Mouse (Mus musculus): Measurements from ENCODE around the gene Srsf9. TPM values are rescaled to one million over a fixed set of nuclear protein-coding genes. Genes with fewer than 3 reads are reported as not detected.
A peak's percentile ranks its signal among the peaks of the same experiment; 100 is the strongest.

Srsf9 gene
- polyA plus RNA-seq, 1 experiment from 2014 or later: 200 TPM

GRCm38 (mm10) chr5:115333626-115334025, 6.6 kb downstream of the Srsf9 start:
- no peaks in the 10 kb centered on the region for H3K27me3 ChIP-seq
- H3K4me2 ChIP-seq (replicated peaks): no peak overlapping the region
- WGBS: 85% methylated on average over 3 of the region's 3 CpGs
- H3K4me1 ChIP-seq: peaks cover 17% of the 10 kb centered on the region
- H3K4me3 ChIP-seq: no peak overlapping the region
- ATAC-seq (replicated peaks): no peak
- no peak overlapping the region for H3K27ac ChIP-seq (replicated peaks)
- H3K36me3 ChIP-seq: peaks cover 65% of the 10 kb centered on the region
- no peak overlapping the region for H3K9ac ChIP-seq (replicated peaks)
- H3K9me3 ChIP-seq: no peaks in the 10 kb centered on the region

DNA sequence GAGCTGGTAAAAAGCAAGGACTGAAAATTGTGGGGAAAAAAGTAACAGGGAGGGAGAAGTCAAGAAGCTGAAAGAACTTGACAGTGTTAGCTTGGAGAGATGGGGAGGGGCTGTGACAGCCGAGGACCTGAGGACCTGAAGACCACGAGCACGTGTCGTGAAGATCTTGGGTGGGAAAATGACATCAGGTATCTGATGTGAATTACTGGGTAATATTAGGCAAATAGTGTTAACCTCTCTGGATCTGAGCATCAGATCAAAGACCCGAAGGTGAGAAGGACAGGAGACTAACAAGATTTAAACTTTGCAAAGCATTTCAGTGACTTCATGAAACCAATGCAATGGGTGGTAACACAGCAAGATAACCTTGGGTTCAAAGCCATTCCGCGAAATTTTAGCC, 13.0 kb downstream of the Srsf9 start:
- Histone ChIP-seq H3K4me3 (peak overlapping the region; percentile 100), H3K4me1 (peaks cover 31% of the 10 kb centered on the region), H3K9ac (replicated peaks) (peak overlapping the region; percentile 96), H3K36me3 (peaks cover 41% of the 10 kb centered on the region), H3K9me3 (no peaks in the 10 kb centered on the region), H3K27me3 (no peaks in the 10 kb centered on the region), H3K27ac (replicated peaks) (no peak overlapping the region), H3K4me2 (replicated peaks) (peak overlapping the region; percentile 82)
- 31% methylated on average over 7 of the region's 7 CpGs for WGBS
- no peak for ATAC-seq (replicated peaks)

DNA sequence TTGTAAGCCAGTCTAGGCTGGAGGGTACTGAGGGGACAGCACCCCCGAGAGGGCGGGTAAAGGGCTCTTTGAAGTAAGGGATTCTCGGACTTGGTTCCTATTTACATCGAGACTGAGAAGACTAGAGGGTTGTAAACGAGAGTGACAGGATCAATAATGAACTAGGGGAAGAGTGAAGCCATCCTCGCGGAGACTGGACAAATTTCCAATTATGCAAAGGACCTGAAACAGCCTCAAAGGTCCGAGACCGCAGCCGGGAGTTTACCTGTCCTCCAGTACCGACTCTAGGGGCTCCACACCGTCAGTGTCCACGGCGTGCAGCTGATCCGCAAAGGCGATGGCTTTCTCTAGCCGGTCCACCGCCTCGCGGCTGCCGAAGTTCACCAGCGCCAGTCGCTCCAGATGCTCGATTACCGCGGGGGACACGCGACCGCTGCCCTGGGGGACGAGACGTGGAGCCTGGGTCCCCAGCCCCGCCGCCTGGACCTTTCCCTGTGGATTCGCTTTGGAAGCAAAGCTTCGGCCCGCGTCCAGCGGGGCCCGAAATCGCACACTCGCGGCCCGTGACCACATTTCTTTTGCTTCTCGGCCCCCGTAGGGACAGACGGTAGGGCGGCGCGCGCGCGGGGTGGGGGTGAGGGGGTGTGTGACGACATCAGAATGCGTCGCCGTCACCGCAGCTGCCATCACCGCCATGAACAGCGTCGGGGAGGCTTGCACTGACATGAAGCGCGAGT, 13.8 kb downstream of the Srsf9 start, which contains the start of the genes Gatc and Triap1:
Gene Gatc, minus strand, starts transcription at position 602 of the 737 bp plus-strand sequence.
Gene Triap1, plus strand, starts transcription at position 649 of the 737 bp plus-strand sequence.
- Histone ChIP-seq H3K4me2 (replicated peaks) (peak within 1 kb of the TSS; percentile 82), H3K9ac (replicated peaks) (peak within 1 kb of the TSS; percentile 96), H3K36me3 (peaks cover 42% of the 10 kb centered on the region), H3K27ac (replicated peaks) (peak within 1 kb of the TSS; percentile 86), H3K4me3 (peak within 1 kb of the TSS; percentile 100), H3K27me3 (no peaks in the 10 kb centered on the region), H3K9me3 (no peaks in the 10 kb centered on the region), H3K4me1 (peaks cover 31% of the 10 kb centered on the region)
- under 1% methylated on average over 62 of the region's 62 CpGs for WGBS
- peak; percentile 93 for ATAC-seq (replicated peaks)

DNA sequence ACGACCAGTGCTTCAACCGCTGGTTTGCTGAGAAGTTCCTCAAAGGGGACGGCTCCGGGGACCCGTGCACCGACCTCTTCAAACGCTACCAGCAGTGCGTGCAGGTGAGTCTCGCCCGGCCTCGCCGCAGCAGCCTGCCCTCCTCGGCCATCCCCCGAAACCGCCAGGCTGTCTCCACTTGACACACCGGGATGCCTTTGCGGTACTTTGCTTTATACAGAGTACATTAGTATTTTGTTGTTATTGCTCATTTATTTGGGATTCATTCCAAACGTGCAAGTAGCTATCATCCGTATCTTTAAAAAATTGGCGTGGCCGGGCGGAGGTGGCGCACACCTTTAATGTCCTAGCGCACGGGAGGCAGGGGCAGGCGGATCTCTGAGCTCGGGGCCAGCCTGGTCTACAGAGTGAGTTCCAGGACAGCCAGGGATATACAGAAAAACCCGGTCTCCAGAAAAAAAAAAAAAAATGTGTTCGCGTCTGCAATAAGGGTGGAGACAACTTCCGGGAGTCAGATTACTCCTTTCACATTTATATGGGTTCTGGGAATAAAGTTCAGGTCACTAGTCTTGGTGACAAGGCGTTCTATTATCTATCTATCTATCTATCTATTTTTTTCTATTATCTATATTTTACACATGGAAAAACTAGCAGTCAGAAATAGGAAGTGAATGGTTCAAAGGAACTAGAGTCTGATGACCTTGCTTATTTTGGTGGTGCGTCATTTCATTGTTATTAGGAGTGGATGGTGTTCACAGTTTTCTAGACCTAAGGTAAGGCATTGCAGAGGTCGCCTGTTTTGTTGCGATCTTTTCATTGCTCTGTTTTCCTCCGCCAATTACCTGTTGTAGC, 14.6 kb downstream of the Srsf9 start:
- Histone ChIP-seq H3K27me3 (no peaks in the 10 kb centered on the region), H3K4me2 (replicated peaks) (peak overlapping the region; percentile 82), H3K4me1 (peaks cover 31% of the 10 kb centered on the region), H3K9ac (replicated peaks) (peak overlapping the region; percentile 96), H3K9me3 (no peaks in the 10 kb centered on the region), H3K27ac (replicated peaks) (peak overlapping the region; percentile 86), H3K4me3 (peak overlapping the region; percentile 100), H3K36me3 (peaks cover 43% of the 10 kb centered on the region)
- WGBS: 13% methylated on average over 36 of the region's 36 CpGs
- peak; percentile 21; the same call in 1 of the 2 replicates for ATAC-seq (replicated peaks)

DNA sequence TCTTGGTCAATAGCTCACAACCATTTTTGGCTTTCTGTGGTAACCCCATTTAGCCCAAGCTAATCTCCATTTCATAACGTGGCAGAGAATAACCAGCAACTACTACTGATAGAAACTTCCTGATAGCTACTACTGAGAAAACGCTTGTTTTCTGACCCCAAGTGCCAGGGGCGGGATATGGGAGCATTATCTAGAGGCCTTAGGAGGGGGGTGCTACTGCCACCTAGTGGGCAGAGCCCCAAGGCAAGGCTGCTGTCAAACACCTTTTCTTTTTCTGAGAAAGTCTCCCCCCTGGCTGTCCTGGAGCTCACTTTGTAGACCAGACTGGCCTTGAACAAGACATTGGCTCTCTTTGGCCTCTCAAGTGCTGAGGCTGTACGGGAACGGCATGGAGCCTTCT, 20.6 kb downstream of the Srsf9 start:
- H3K9ac ChIP-seq (replicated peaks): peak overlapping the region; percentile 80; the same call in 1 of the 2 replicates
- no peak overlapping the region for H3K27ac ChIP-seq (replicated peaks)
- no peak for ATAC-seq (replicated peaks)
- peaks cover 23% of the 10 kb centered on the region for H3K4me1 ChIP-seq
- H3K27me3 ChIP-seq: no peaks in the 10 kb centered on the region
- H3K36me3 ChIP-seq: peaks cover 37% of the 10 kb centered on the region
- H3K9me3 ChIP-seq: no peaks in the 10 kb centered on the region; the same call in 1 of the 2 replicates
- WGBS: 2% methylated on average over 5 of the region's 5 CpGs
- peak overlapping the region; percentile 88 for H3K4me3 ChIP-seq
- H3K4me2 ChIP-seq (replicated peaks): peak overlapping the region; percentile 92

GRCm38 (mm10) chr5:115348546-115349224, 21.7 kb downstream of the Srsf9 start, which contains the start of gene Cox6a1:
Gene Cox6a1 (minus strand): TSS chr5:115348981.
- Histone ChIP-seq H3K27me3 (no peaks in the 10 kb centered on the region), H3K9ac (replicated peaks) (peak within 1 kb of the TSS; percentile 80), H3K4me2 (replicated peaks) (peak within 1 kb of the TSS; percentile 92), H3K36me3 (peaks cover 28% of the 10 kb centered on the region), H3K4me3 (peak within 1 kb of the TSS; percentile 88), H3K4me1 (peaks cover 21% of the 10 kb centered on the region), H3K27ac (replicated peaks) (peak within 1 kb of the TSS; percentile 83), H3K9me3 (no peaks in the 10 kb centered on the region; the same call in 1 of the 2 replicates)
- peak; percentile 95 for ATAC-seq (replicated peaks)
- WGBS: under 1% methylated on average over 69 of the region's 74 CpGs

- under 1% methylated on average over 18 of the region's 18 CpGs for WGBS
- Histone ChIP-seq H3K4me3 (peak overlapping the region; percentile 88), H3K4me2 (replicated peaks) (peak overlapping the region; percentile 54), H3K4me1 (peaks cover 21% of the 10 kb centered on the region), H3K9ac (replicated peaks) (peak overlapping the region; percentile 56), H3K36me3 (peaks cover 23% of the 10 kb centered on the region), H3K27me3 (no peaks in the 10 kb centered on the region), H3K9me3 (no peaks in the 10 kb centered on the region; the same call in 1 of the 2 replicates), H3K27ac (replicated peaks) (peak overlapping the region; percentile 83)
- ATAC-seq (replicated peaks): peak; percentile 67
These were observed 22.2 kb downstream of the Srsf9 start for GRCm38 (mm10) chr5:115349225-115349555.

GRCm38 (mm10) chr5:115351348-115351747, 24.4 kb downstream of the Srsf9 start:
- Histone ChIP-seq H3K36me3 (peaks cover 3% of the 10 kb centered on the region; the same call in 1 of the 2 replicates), H3K4me3 (no peak overlapping the region), H3K27ac (replicated peaks) (no peak overlapping the region), H3K4me1 (peaks cover 21% of the 10 kb centered on the region), H3K9ac (replicated peaks) (no peak overlapping the region), H3K9me3 (no peaks in the 10 kb centered on the region; the same call in 1 of the 2 replicates), H3K27me3 (no peaks in the 10 kb centered on the region), H3K4me2 (replicated peaks) (no peak overlapping the region)
- ATAC-seq (replicated peaks): no peak
- WGBS: 83% methylated on average over 5 of the region's 5 CpGs

DNA sequence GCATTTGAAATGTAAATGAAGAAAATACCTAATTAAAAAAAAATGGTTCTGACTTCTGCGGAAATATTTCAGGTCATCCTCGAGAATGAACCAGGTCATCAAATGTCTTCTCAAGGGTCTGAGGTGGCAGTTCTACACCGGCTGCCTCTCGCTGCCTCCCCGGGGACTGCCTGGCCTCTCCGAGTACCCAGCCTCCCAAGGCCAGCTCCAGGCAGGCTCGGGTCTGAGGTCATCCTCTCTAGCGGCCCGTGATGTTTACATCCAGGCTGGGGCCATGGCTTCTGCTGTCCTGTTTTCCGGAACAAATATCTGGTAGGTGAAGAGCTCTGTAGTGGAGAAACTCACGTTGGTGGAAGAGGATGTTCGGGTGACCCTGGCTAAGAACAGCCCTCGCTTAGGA, 28.1 kb downstream of the Srsf9 start:
- Histone ChIP-seq H3K27me3 (no peaks in the 10 kb centered on the region), H3K4me1 (peaks cover 3% of the 10 kb centered on the region; the same call in 1 of the 2 replicates), H3K36me3 (no peaks in the 10 kb centered on the region), H3K9me3 (no peaks in the 10 kb centered on the region; the same call in 1 of the 2 replicates), H3K9ac (replicated peaks) (no peak overlapping the region), H3K4me2 (replicated peaks) (no peak overlapping the region), H3K4me3 (no peak overlapping the region), H3K27ac (replicated peaks) (no peak overlapping the region)
- no peak for ATAC-seq (replicated peaks)
- 73% methylated on average over 13 of the region's 13 CpGs for WGBS

DNA sequence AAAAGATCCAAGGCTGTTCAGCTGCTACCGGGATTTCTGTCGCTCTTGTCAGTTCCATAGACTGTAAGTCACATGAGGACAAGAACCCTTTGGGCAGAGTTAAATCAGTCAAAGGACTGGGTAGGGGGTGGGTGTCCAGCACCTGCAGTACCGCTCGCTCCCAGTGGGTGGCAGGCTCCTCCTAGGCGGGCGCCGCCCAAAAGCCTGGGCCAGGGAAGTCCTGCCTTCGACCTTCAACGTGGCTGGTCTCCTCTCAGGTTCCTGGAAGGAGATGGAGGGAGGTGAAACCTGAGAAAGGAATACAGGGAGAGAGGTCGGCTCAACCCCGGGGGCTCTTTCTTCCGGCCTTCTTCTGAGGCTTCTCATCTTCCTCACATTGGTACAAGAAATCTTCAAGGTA, 31.9 kb downstream of the Srsf9 start:
- under 1% methylated on average over 12 of the region's 12 CpGs for WGBS
- H3K4me2 ChIP-seq (replicated peaks): no peak overlapping the region

GRCm38 (mm10) chr5:115359438-115359837, 32.5 kb downstream of the Srsf9 start:
- H3K36me3 ChIP-seq: no peaks in the 10 kb centered on the region
- H3K27me3 ChIP-seq: no peaks in the 10 kb centered on the region
- H3K4me2 ChIP-seq (replicated peaks): no peak overlapping the region
- H3K4me1 ChIP-seq: peaks cover 6% of the 10 kb centered on the region; the same call in 1 of the 2 replicates
- no peak overlapping the region for H3K9ac ChIP-seq (replicated peaks)
- WGBS: 87% methylated on average over 8 of the region's 8 CpGs
- no peak for ATAC-seq (replicated peaks)
- H3K4me3 ChIP-seq: no peak overlapping the region
- H3K9me3 ChIP-seq: no peaks in the 10 kb centered on the region
- no peak overlapping the region for H3K27ac ChIP-seq (replicated peaks)

More for the DNA sequence above, 31.9 kb downstream of the Srsf9 start:
- H3K4me1 ChIP-seq: peaks cover 6% of the 10 kb centered on the region; the same call in 1 of the 2 replicates
- H3K36me3 ChIP-seq: no peaks in the 10 kb centered on the region
- no peak overlapping the region for H3K4me3 ChIP-seq
- no peak overlapping the region for H3K9ac ChIP-seq (replicated peaks)
- H3K27ac ChIP-seq (replicated peaks): no peak overlapping the region
- H3K9me3 ChIP-seq: no peaks in the 10 kb centered on the region
- peak; percentile 55; the same call in 1 of the 2 replicates for ATAC-seq (replicated peaks)
- no peaks in the 10 kb centered on the region for H3K27me3 ChIP-seq
